Mouse (Mus musculus) forebrain, embryonic 13.5 days (tissue): ENCODE results near the gene Lyve1. TPM values are rescaled to one million over a fixed set of nuclear protein-coding genes. Genes with fewer than 3 reads are reported as not detected.

Experiments
- ATAC-seq: fragments of 200-750 bp; cut with Nextera tagmentation; 2 replicates; pipeline ENCODE4 v1.8.0; 2017
- H3K27ac ChIP-seq: fragments of 300-500 bp; sonication (generic); 2 replicates; pipeline ENCODE4 v1.5.1; 2015; ENCODE audit warnings: inconsistent platforms, mild to moderate bottlenecking, moderate library complexity
- H3K27me3 ChIP-seq: fragments of 300-500 bp; sonication (generic); 2 replicates; pipeline ENCODE4 v1.6.1; 2015; ENCODE audit warnings: mild to moderate bottlenecking, inconsistent platforms
- H3K36me3 ChIP-seq: fragments of 300-500 bp; sonication (generic); 2 replicates; pipeline ENCODE4 v1.6.1; 2015; ENCODE audit warnings: mild to moderate bottlenecking, inconsistent platforms; ENCODE audit not compliant: poor library complexity, severe bottlenecking
- H3K4me1 ChIP-seq: fragments of 300-500 bp; sonication (generic); 2 replicates; pipeline ENCODE4 v1.6.1; 2015; ENCODE audit warnings: inconsistent platforms
- H3K4me2 ChIP-seq: fragments of 300-500 bp; sonication (generic); 2 replicates; pipeline ENCODE4 v1.6.1; 2015; ENCODE audit warnings: inconsistent platforms, mild to moderate bottlenecking, moderate library complexity
- H3K4me3 ChIP-seq: fragments of 300-500 bp; sonication (generic); 2 replicates; pipeline ENCODE4 v1.5.1; 2015; ENCODE audit warnings: mild to moderate bottlenecking, inconsistent platforms
- H3K9ac ChIP-seq: fragments of 300-500 bp; sonication (generic); 2 replicates; pipeline ENCODE4 v1.6.1; 2015; ENCODE audit warnings: mild to moderate bottlenecking, inconsistent platforms
- H3K9me3 ChIP-seq: fragments of 300-500 bp; sonication (generic); replicated peaks from 2 replicates; pipeline ENCODE4 v1.6.1; 2016; ENCODE audit warnings: inconsistent platforms
- WGBS: fragments of 180-500 bp; shearing (Covaris S2); methylation state at CpG from one replicate; pipeline ENCODE4 v1.1.7; 2015; 5-methylcytosine and 5-hydroxymethylcytosine counted together
- polyA plus RNA-seq: library from polyadenylated mRNA; unstranded; fragments of >200 nt; fragmentation: Nextera tagmentation; extraction: Ambion mirVana; gene quantifications from 2 replicates; pipeline ENCODE4 v1.2.1, GENCODE M21; 2015

Gene Lyve1
- polyA plus RNA-seq, 1 experiment from 2014 or later = 2.9 TPM

DNA sequence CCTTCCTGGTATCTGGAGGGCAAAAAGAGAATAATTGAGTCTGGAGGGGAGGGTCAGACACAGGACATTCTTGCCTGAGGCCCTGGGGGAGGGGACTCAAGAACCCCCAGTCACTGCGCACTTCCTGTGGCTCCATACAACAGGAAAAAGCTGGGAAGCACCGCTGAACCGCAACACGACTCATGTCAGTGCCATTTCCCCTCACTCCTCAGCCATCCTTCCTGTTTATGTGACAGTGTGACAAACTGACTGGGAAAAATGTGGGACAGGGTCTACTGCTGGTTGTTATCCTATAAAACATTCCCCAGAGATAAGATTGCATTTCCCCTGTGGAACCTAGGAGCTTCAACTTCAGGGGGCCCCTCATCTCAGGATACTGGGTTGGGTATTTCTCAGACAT lies 13.9 kb upstream of the Lyve1 start:
- Histone ChIP-seq H3K9me3 (no peaks in the 10 kb centered on the region), H3K4me1 (no peaks in the 10 kb centered on the region), H3K4me3 (no peak overlapping the region), H3K27me3 (no peaks in the 10 kb centered on the region), H3K4me2 (no peak overlapping the region), H3K36me3 (no peaks in the 10 kb centered on the region), H3K9ac (no peak overlapping the region), H3K27ac (no peak overlapping the region)
- ATAC-seq = no peak
- 93% methylated on average over 4 of the region's 4 CpGs for whole genome bisulfite sequencing

DNA sequence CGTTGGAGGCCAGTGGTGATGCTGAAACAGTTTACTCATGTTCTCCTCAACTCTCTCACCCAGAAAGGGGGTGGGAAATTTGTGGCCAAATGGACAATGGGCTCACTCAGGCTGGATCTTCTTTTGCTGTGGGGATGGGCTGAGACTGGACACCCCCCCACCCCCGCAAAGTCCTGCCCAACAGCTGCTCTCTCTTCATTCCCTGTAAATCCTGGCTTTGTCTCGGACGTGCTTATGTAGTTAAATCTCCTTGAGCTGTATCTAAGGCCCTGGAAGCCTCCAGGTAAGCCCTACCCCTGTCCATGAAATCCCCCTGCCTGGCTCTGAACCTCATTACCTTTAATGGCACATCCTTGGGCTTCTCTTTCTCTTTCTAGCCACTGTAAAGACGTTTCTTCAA lies 5.8 kb upstream of the Lyve1 start:
- Histone ChIP-seq H3K27me3 (no peaks in the 10 kb centered on the region), H3K27ac (no peak overlapping the region), H3K4me2 (no peak overlapping the region), H3K9me3 (no peaks in the 10 kb centered on the region), H3K4me3 (no peak overlapping the region), H3K4me1 (peaks cover 11% of the 10 kb centered on the region), H3K36me3 (no peaks in the 10 kb centered on the region), H3K9ac (no peak overlapping the region)
- no peak for ATAC-seq
- WGBS = 70% methylated on average over 5 of the region's 5 CpGs

DNA sequence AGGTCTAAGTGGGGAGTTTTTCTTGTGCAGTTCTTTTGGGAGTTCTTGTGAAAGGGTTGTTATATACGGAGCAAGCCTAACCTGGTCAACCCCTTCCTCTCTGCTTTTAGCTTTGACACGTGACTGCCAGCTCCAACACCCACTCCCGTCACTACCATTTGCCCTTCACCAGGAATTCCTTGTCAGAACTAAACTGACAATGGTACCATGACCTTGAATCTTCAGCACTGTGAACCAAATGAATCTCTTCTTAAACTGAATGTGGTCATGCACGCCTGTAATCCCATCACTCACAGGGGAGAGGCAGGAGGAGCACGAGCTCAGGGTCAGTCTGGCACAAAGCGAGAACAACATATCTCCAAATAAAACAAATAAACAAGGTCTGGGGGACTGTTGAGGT lies 4.1 kb upstream of the Lyve1 start:
- no peaks in the 10 kb centered on the region for H3K36me3 ChIP-seq
- peaks cover 11% of the 10 kb centered on the region for H3K4me1 ChIP-seq
- no peak overlapping the region for H3K4me3 ChIP-seq
- no peak overlapping the region for H3K9ac ChIP-seq
- no peak for ATAC-seq
- H3K9me3 ChIP-seq = no peaks in the 10 kb centered on the region
- H3K27me3 ChIP-seq = no peaks in the 10 kb centered on the region
- WGBS = 89% methylated on average over 6 of the region's 6 CpGs
- no peak overlapping the region for H3K4me2 ChIP-seq
- no peak overlapping the region for H3K27ac ChIP-seq

DNA sequence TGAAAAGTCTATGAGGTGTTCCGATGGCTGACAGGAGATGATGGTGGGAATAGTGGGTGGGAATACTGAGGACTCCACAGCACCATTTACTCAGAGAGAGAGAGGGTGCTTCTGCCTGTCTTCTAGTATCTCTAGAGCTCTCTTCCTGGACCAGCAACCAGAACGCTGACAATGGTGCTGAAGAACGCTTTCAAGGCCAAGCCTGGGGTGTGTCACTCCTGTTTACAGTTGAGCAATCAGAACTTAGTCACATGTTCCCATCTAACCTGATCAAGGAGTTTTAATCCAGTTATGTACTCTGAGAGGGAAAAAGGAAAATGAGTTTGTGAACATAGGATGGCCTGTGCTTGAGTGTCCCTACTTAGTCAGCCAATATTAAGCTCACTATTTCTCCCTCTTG lies 3.0 kb upstream of the Lyve1 start:
- H3K27me3 ChIP-seq = no peaks in the 10 kb centered on the region
- no peak overlapping the region for H3K4me3 ChIP-seq
- no peak overlapping the region for H3K9ac ChIP-seq
- 97% methylated on average over 3 of the region's 3 CpGs for WGBS
- no peak overlapping the region for H3K27ac ChIP-seq
- no peaks in the 10 kb centered on the region for H3K9me3 ChIP-seq
- no peaks in the 10 kb centered on the region for H3K36me3 ChIP-seq
- H3K4me1 ChIP-seq = peaks cover 11% of the 10 kb centered on the region
- H3K4me2 ChIP-seq = no peak overlapping the region
- ATAC-seq = no peak

DNA sequence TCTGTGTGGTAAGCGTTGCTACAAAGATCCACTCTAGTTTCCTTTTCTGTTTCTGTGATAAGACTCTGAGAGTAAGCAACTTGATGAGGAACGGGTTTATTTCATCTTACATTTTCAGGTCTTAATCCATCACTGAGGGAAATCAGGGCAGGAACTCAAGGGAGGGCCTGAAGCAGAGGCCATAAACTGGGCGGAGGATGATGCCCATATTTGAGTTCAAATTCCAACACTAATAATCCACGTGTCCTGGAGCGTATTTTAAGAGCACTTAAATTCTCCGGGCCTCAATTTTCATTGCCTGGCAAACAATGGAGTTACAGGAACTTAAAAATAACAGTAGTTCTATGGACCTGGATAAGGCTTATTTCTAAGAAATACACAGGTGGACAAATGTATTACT lies 2.5 kb upstream of the Lyve1 start:
- no peak overlapping the region for H3K27ac ChIP-seq
- H3K9me3 ChIP-seq = no peaks in the 10 kb centered on the region
- 91% methylated on average over 6 of the region's 6 CpGs for WGBS
- peaks cover 11% of the 10 kb centered on the region for H3K4me1 ChIP-seq
- H3K4me3 ChIP-seq = no peak overlapping the region
- no peaks in the 10 kb centered on the region for H3K36me3 ChIP-seq
- ATAC-seq = no peak
- no peak overlapping the region for H3K9ac ChIP-seq
- no peak overlapping the region for H3K4me2 ChIP-seq
- no peaks in the 10 kb centered on the region for H3K27me3 ChIP-seq

DNA sequence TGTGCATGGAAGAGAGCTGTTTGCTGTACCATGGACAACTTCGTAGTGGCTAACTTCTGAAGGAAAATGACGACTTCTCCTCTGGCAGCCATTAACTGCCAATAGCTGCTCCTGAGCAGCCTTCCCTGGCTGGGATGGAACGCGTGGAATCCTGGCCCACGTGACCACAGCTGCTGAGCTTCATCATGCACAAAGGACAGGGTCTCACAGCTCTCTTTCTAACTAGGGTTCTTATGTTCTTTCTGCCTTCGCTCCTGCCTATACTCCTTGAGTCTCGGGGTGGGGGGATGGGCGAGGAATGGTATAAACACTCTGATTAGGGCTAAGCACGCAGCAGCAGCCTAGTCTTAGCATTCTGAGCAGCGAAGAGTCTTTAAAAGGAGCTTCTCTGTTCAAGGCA lies 2.0 kb upstream of the Lyve1 start:
- H3K36me3 ChIP-seq = no peaks in the 10 kb centered on the region
- ATAC-seq = peak; percentile 38; the same call in 1 of the 2 replicates
- 42% methylated on average over 10 of the region's 10 CpGs for WGBS

DNA sequence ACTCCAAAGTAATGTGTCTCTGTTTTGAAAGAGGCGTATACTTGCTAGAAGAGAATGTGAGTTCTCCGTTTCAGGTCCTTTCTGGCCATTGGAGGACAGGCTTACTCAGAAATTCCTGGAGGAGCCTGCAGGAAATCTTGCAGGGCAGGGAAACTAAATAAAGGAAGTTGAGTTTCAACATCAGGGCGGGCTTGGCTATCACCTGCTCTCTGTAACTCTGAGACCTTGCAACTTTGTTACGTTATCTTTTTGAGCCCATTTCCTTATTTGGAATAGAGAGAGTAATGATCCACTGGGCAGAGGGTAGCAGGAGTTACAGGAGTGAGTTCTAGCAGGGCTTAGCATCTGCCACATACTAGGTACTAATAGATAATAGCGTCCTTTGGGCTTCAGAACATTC lies 2.9 kb downstream of the Lyve1 start:
- H3K9me3 ChIP-seq = no peaks in the 10 kb centered on the region
- H3K4me1 ChIP-seq = peaks cover 9% of the 10 kb centered on the region
- H3K9ac ChIP-seq = no peak overlapping the region
- WGBS = 84% methylated on average over 5 of the region's 5 CpGs
- H3K4me2 ChIP-seq = no peak overlapping the region
- H3K27me3 ChIP-seq = no peaks in the 10 kb centered on the region
- H3K36me3 ChIP-seq = no peaks in the 10 kb centered on the region
- H3K4me3 ChIP-seq = no peak overlapping the region
- ATAC-seq = no peak
- H3K27ac ChIP-seq = no peak overlapping the region

More for the DNA sequence above, 2.0 kb upstream of the Lyve1 start:
- Histone ChIP-seq H3K27me3 (no peaks in the 10 kb centered on the region), H3K27ac (no peak overlapping the region), H3K4me2 (no peak overlapping the region), H3K4me1 (peaks cover 11% of the 10 kb centered on the region), H3K9me3 (no peaks in the 10 kb centered on the region), H3K9ac (no peak overlapping the region), H3K4me3 (no peak overlapping the region)

DNA sequence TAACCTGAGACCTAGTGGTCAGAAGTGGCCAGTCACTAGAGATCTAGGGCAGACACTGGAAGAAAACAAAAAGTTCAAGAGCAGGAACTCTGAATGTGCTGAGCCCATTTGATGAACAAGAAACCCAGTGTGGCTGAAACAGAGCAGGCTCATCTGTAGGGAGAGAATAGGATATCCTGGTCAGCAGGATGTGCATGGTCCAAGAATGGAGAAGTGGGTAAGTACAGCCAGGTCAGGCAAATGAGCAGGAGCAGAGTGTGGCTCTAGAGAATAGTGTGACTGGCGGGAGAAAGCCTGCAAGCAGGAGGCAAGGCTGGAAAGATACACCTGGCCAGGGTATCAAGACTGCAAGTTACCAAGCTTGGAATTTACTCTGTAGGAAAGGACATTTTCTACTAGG lies 7.4 kb downstream of the Lyve1 start:
- H3K27ac ChIP-seq = no peak overlapping the region
- H3K4me2 ChIP-seq = no peak overlapping the region
- peaks cover 6% of the 10 kb centered on the region; the same call in 1 of the 2 replicates for H3K4me1 ChIP-seq
- H3K9ac ChIP-seq = no peak overlapping the region
- WGBS = 71% methylated on average over 1 of the region's 1 CpGs
- no peaks in the 10 kb centered on the region for H3K36me3 ChIP-seq
- ATAC-seq = no peak
- no peaks in the 10 kb centered on the region for H3K9me3 ChIP-seq
- no peak overlapping the region for H3K4me3 ChIP-seq
- no peaks in the 10 kb centered on the region for H3K27me3 ChIP-seq

DNA sequence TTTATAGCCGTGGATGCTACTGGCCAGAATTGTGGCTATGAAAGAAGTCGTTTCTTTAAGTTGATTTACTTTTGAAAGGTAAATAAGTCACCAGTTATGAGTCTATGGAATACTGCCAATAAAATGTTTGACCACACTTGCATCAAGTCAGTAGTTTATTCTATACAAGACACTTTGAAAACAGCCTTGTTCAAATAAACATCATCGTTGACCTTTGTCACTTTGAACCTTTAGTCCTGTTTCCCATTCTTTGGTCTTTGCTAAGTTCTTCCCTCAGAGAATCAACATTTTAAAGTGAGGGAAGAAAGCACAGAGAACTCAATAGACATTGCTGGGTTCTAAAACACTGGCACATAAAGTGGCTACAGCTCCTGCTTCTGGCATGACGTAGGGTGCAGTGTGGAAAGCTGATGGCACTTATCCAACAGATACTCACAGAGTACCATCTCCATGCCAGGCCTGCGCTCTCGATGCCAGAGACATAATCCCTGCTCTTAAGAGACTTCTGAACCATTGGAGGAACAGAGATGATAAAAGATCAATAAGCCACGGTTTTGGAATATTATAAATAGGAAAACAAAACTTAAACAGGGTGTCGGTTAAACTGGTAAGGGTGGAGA lies 8.0 kb downstream of the Lyve1 start:
- no peaks in the 10 kb centered on the region for H3K9me3 ChIP-seq
- H3K36me3 ChIP-seq = no peaks in the 10 kb centered on the region
- H3K4me3 ChIP-seq = no peak overlapping the region
- no peak for ATAC-seq
- H3K27ac ChIP-seq = no peak overlapping the region
- 81% methylated on average over 8 of the region's 8 CpGs for WGBS
- H3K4me1 ChIP-seq = peaks cover 6% of the 10 kb centered on the region; the same call in 1 of the 2 replicates
- H3K9ac ChIP-seq = no peak overlapping the region
- H3K4me2 ChIP-seq = no peak overlapping the region
- H3K27me3 ChIP-seq = no peaks in the 10 kb centered on the region

DNA sequence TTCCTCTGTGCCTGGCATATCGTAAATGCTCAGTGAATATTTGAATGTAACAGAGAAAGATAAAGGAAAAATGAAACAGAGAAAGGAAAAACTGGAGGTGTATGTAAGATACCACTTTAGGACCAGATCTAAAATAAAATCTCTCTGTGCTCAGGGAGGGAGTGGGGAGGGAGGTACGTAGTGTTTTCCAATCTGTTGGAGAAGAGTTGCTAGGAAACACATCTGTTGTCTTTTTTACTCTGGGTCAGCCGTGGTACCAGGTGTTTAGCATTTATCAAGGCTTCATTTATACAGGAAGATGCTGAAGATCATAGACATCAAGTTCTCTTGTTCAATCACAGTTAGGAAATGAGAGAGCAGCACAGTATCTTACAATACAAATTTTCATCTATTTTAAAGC lies 8.5 kb downstream of the Lyve1 start:
- 62% methylated on average over 3 of the region's 3 CpGs for WGBS
- Histone ChIP-seq H3K9me3 (no peaks in the 10 kb centered on the region), H3K9ac (no peak overlapping the region), H3K27ac (no peak overlapping the region), H3K36me3 (no peaks in the 10 kb centered on the region), H3K4me3 (no peak overlapping the region), H3K4me2 (no peak overlapping the region), H3K4me1 (peaks cover 6% of the 10 kb centered on the region; the same call in 1 of the 2 replicates), H3K27me3 (no peaks in the 10 kb centered on the region)
- ATAC-seq = no peak

DNA sequence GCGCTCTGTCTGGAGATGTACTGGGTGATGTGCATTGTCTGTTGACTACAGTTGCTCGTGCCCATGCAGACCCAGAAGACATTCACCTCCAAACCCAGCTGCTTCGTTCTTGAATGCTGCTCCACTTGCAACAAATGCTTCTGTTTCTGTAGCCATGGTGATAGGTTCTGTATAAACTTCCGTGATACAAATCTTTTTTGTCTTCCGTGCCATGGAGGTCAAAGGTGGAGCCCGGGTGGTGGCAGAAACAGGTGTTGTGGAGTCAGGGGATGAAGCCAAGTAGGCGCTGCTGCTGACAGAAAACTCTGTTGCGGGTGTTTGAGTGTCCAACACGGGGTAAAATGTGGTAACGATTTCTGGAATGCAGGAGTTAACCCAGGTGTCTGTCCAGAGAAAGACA lies 9.4 kb downstream of the Lyve1 start:
- Histone ChIP-seq H3K4me3 (no peak overlapping the region), H3K27ac (no peak overlapping the region), H3K4me1 (peaks cover 6% of the 10 kb centered on the region; the same call in 1 of the 2 replicates), H3K9me3 (no peaks in the 10 kb centered on the region), H3K27me3 (no peaks in the 10 kb centered on the region), H3K4me2 (no peak overlapping the region), H3K9ac (no peak overlapping the region), H3K36me3 (no peaks in the 10 kb centered on the region)
- no peak for ATAC-seq
- WGBS = 70% methylated on average over 10 of the region's 10 CpGs

DNA sequence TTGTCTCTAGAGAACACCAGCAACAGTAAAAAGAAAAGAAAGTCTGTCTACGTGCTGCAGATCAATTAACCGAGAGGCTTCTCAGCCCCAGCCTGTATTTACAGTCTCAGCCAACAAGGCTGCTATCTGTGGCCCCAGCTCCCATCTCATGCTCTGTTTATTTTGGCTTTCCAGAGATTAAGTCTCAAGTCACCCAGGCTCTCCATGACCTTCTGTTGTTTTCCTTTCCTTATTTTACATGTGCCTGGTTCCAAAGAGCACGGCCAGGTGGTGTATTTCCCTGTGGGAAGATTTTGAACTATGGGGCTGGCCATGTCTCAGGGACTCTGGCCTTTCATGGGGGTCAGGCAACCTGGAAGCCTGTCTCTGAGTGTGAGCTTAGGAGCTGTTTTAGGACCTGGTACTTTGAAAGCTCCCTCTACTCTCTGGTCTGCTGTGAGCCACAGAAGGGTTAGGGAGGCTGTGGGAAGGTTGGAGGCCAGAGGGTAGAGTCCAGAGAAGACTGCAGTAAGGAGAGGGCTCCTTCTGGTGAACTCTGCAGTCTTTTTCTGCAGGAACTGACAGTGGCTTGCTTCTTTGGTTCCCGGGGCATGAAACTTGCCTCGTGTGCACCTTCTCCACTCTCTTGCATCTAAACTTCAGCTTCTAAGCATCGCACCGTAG lies 11.4 kb downstream of the Lyve1 start:
- Histone ChIP-seq H3K4me1 (peaks cover 6% of the 10 kb centered on the region; the same call in 1 of the 2 replicates), H3K36me3 (no peaks in the 10 kb centered on the region), H3K9ac (no peak overlapping the region), H3K9me3 (no peaks in the 10 kb centered on the region), H3K27ac (no peak overlapping the region), H3K27me3 (no peaks in the 10 kb centered on the region), H3K4me3 (no peak overlapping the region), H3K4me2 (no peak overlapping the region)
- no peak for ATAC-seq
- 83% methylated on average over 7 of the region's 7 CpGs for WGBS

DNA sequence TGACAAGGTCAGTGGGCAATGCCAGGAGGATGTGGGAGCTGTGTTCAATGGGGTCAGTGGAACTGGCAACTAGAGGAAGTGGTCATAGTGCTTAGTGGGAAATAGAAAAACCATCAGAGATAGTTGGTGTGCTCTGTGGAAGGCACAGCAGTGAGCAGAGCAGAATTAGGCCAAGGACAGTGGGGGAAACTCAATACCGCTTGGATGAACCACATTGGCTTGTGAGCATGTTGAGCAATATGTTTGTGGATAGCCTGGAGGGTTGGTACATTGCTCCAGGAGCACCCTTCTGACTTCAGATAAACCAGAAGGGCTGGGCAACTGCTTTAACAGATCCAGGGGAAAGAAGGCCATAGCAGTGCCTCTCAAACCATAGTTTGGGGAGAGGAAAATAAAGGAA lies 14.7 kb downstream of the Lyve1 start:
- 97% methylated on average over 1 of the region's 1 CpGs for WGBS
- no peak overlapping the region for H3K4me3 ChIP-seq
- H3K9me3 ChIP-seq = no peaks in the 10 kb centered on the region
- no peak overlapping the region for H3K4me2 ChIP-seq
- no peak overlapping the region for H3K9ac ChIP-seq
- no peaks in the 10 kb centered on the region for H3K27me3 ChIP-seq
- ATAC-seq = no peak
- H3K4me1 ChIP-seq = peaks cover 5% of the 10 kb centered on the region
- H3K27ac ChIP-seq = no peak overlapping the region
- H3K36me3 ChIP-seq = no peaks in the 10 kb centered on the region
